Mouse (Mus musculus) forebrain, embryonic 11.5 days (tissue): ENCODE results near the gene Arfgap3. TPM values are rescaled to one million over a fixed set of nuclear protein-coding genes. Genes with fewer than 3 reads are reported as not detected.

Source experiments
- ATAC-seq: fragments of 200-750 bp; cut with Nextera tagmentation; replicated peaks from 2 replicates; pipeline ENCODE4 v1.8.0; 2017; ENCODE audit warnings: moderate TSS enrichment; ENCODE audit not compliant: low FRiP score
- DNase-seq: peaks from one replicate; pipeline ENCODE4 v3.0.0-alpha.2; 2017; ENCODE audit warnings: low spot score
- H3K27ac ChIP-seq: fragments of 300-500 bp; sonication (generic); 2 replicates; pipeline ENCODE4 v1.5.1; 2014; ENCODE audit warnings: low read depth, low read length
- H3K27me3 ChIP-seq: fragments of 300-500 bp; sonication (generic); 2 replicates; pipeline ENCODE4 v1.6.1; 2014; ENCODE audit warnings: mild to moderate bottlenecking, low read length, mixed read lengths; ENCODE audit not compliant: control insufficient read depth, insufficient read depth
- H3K36me3 ChIP-seq: fragments of 300-500 bp; sonication (generic); 2 replicates; pipeline ENCODE4 v1.6.1; 2014; ENCODE audit warnings: mild to moderate bottlenecking, low read length, moderate library complexity, mixed read lengths; ENCODE audit not compliant: control insufficient read depth, insufficient read depth
- H3K4me1 ChIP-seq: fragments of 300-500 bp; sonication (generic); replicated peaks from 2 replicates; pipeline ENCODE4 v1.6.1; 2014; ENCODE audit warnings: low read length, mixed read lengths; ENCODE audit not compliant: control insufficient read depth, insufficient read depth
- H3K4me2 ChIP-seq: fragments of 300-500 bp; sonication (generic); 2 replicates; pipeline ENCODE4 v1.6.1; 2014; ENCODE audit warnings: low read depth, mild to moderate bottlenecking, low read length, moderate library complexity, mixed read lengths; ENCODE audit not compliant: severe bottlenecking
- H3K4me3 ChIP-seq: fragments of 300-500 bp; sonication (generic); 2 replicates; pipeline ENCODE4 v1.5.1; 2014; ENCODE audit warnings: low read depth, low read length
- H3K9ac ChIP-seq: fragments of 300-500 bp; sonication (generic); 2 replicates; pipeline ENCODE4 v1.6.1; 2014; ENCODE audit warnings: low read length
- H3K9me3 ChIP-seq: fragments of 300-500 bp; sonication (generic); 2 replicates; pipeline ENCODE4 v1.6.1; 2016; ENCODE audit warnings: low read length, mixed read lengths; ENCODE audit not compliant: control insufficient read depth
- WGBS: fragments of 180-500 bp; shearing (Covaris S2); extraction: QIAGEN DNeasy Blood & Tissue Kit; methylation state at CpG from one replicate; pipeline ENCODE4 v1.1.7; 2014; 5-methylcytosine and 5-hydroxymethylcytosine counted together
- polyA plus RNA-seq: library from polyadenylated mRNA; unstranded; fragments of >200 nt; fragmentation: Nextera tagmentation; extraction: Ambion mirVana; gene quantifications from 2 replicates; pipeline ENCODE4 v1.2.1, GENCODE M21; 2014

Arfgap3 gene
- polyA plus RNA-seq: 31.3 and 35.0 TPM in 2 replicates

DNA sequence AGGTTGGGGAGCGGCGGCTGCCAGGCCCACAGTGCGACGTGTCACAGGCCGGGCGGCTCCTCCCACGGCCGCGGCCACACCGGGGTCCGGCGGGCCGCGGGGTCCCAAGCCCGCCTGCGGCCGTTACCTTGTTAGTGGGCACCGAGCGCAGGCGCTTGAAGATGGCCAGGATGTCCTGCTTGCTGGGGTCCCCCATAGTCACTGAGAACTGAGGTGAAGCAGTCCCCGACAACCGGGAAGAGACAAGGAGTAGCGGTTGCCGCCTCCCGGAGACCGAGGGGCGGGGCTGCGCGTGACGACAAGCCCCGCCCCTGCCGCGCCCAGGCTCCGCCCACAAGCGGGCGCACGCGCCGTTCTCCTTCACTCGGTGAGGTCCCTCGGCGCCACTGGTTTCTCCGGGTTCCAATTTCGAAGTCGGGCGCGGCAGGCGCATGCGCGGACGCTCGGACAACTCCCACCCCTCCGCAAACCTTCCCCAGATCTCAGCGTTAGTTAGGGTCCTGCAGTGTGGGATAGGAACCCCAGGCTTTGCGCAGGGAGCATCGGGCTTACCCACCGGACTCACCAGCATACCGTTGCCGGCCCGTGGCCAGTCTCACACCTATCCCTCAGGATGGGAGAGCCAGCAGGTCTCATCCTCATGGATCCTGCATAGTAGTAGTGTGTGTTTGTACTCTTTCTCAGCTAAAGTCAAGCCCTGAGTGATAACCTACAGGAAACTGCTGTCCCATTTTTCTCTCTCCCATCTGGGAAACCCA, at the start of gene Arfgap3:
Gene Arfgap3 (minus strand): TSS at position 294 of the 758 bp plus-strand sequence.
- peak; percentile 92 for ATAC-seq
- Histone ChIP-seq H3K4me1 (no peaks in the 10 kb centered on the region), H3K27me3 (no peaks in the 10 kb centered on the region), H3K27ac (no peak within 1 kb of the TSS), H3K4me3 (peak within 1 kb of the TSS; percentile 77), H3K9me3 (no peaks in the 10 kb centered on the region), H3K9ac (peak within 1 kb of the TSS; percentile 73), H3K4me2 (peak within 1 kb of the TSS; percentile 85), H3K36me3 (no peaks in the 10 kb centered on the region)
- peak; percentile 99 for DNase-seq
- WGBS: under 1% methylated on average over 60 of the region's 60 CpGs

DNA sequence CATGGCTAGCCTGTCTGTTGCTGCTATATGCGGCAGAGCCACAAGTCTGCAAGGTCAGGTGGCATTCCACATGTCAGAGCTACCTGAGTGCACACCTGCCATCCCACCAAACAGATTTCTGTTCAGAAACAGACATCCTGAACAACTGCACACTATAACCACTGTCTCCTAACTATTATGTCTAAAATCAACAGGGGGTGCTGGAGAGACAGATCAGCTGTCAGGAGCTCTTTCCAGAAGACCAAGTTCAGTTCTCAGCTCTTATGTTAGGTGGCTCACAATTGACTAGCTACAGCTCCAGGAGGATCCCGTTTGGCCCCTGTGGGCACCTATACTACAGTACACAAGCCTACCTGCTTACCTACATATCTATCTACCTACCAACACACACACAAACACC, 42.7 kb upstream of the Arfgap3 start:
- DNase-seq (no peak), ATAC-seq (no peak)
- WGBS: 89% methylated on average over 2 of the region's 2 CpGs
- Histone ChIP-seq H3K9ac (no peak overlapping the region), H3K4me2 (no peak overlapping the region), H3K9me3 (no peaks in the 10 kb centered on the region), H3K27ac (no peak overlapping the region), H3K27me3 (no peaks in the 10 kb centered on the region), H3K4me1 (no peaks in the 10 kb centered on the region), H3K36me3 (no peaks in the 10 kb centered on the region), H3K4me3 (no peak overlapping the region)

GRCm38 (mm10) chr15:83387911-83388310, 37.9 kb upstream of the Arfgap3 start:
- H3K9me3 ChIP-seq: no peaks in the 10 kb centered on the region
- no peak for DNase-seq
- H3K4me2 ChIP-seq: no peak overlapping the region
- H3K4me3 ChIP-seq: no peak overlapping the region
- H3K9ac ChIP-seq: no peak overlapping the region
- ATAC-seq: no peak
- H3K27ac ChIP-seq: no peak overlapping the region
- no peaks in the 10 kb centered on the region for H3K36me3 ChIP-seq
- no peaks in the 10 kb centered on the region for H3K4me1 ChIP-seq
- 81% methylated on average over 2 of the region's 2 CpGs for WGBS
- no peaks in the 10 kb centered on the region for H3K27me3 ChIP-seq

- no peak for ATAC-seq
- no peaks in the 10 kb centered on the region for H3K4me1 ChIP-seq
- no peak overlapping the region for H3K4me2 ChIP-seq
- WGBS: 92% methylated on average over 2 of the region's 2 CpGs
- H3K9ac ChIP-seq: no peak overlapping the region
- no peak overlapping the region for H3K4me3 ChIP-seq
- no peaks in the 10 kb centered on the region for H3K36me3 ChIP-seq
- no peaks in the 10 kb centered on the region for H3K9me3 ChIP-seq
- no peak overlapping the region for H3K27ac ChIP-seq
- DNase-seq: no peak
- H3K27me3 ChIP-seq: no peaks in the 10 kb centered on the region
Observed at GRCm38 (mm10) chr15:83383633-83384032, 33.6 kb upstream of the Arfgap3 start.

DNA sequence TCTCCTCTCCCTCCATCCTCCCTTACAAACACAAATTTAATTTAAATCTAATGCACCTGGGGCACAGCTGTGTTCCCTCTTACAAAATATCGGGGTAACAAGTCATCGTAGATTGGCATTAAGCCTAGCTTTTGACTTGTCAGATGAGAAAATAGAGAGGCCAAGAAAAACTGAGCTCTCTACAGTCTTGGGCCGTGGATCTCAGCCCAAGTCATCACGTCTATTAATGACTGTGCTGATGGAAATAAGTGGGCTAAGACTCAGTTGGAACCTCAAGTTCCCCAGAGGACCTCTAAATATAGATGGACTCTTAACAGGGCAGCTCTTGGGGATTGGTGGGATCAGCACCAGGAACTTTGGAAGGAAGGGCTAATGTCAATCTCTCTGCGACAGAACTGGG, 33.1 kb upstream of the Arfgap3 start:
- H3K36me3 ChIP-seq: peaks cover 3% of the 10 kb centered on the region; the same call in 1 of the 2 replicates
- H3K27ac ChIP-seq: no peak overlapping the region
- H3K4me3 ChIP-seq: no peak overlapping the region
- no peak overlapping the region for H3K9ac ChIP-seq
- 95% methylated on average over 5 of the region's 5 CpGs for WGBS
- no peaks in the 10 kb centered on the region for H3K27me3 ChIP-seq
- no peaks in the 10 kb centered on the region for H3K4me1 ChIP-seq
- no peaks in the 10 kb centered on the region for H3K9me3 ChIP-seq
- ATAC-seq (no peak), DNase-seq (no peak)
- H3K4me2 ChIP-seq: no peak overlapping the region

DNA sequence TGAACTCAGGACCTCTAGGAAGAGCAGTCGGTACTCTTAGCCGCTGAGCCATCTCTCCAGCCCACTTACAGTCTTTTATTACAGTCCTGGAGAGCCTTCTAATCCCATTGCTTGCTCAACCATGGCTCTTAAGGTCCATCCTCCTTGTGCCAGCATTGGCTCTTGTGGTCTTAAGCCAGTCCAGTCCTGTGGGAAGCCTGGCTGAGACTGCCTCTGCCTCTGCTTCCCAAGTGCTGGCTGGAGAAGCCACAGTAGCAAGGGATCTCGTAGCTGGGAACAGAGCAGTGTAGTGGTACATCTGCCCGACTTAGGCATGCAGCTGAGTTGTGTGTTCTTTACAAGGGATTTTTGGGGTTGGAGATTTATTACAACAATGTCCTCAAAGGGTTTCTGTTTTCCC, 32.4 kb upstream of the Arfgap3 start:
- Histone ChIP-seq H3K9ac (no peak overlapping the region), H3K4me3 (no peak overlapping the region), H3K36me3 (peaks cover 3% of the 10 kb centered on the region; the same call in 1 of the 2 replicates), H3K9me3 (no peaks in the 10 kb centered on the region), H3K27me3 (no peaks in the 10 kb centered on the region), H3K4me2 (no peak overlapping the region), H3K27ac (no peak overlapping the region), H3K4me1 (no peaks in the 10 kb centered on the region)
- no peak for DNase-seq
- ATAC-seq: no peak
- 90% methylated on average over 4 of the region's 4 CpGs for WGBS

GRCm38 (mm10) chr15:83377153-83377552, 27.1 kb upstream of the Arfgap3 start:
- Histone ChIP-seq H3K4me3 (no peak overlapping the region), H3K36me3 (peaks cover 5% of the 10 kb centered on the region), H3K4me1 (no peaks in the 10 kb centered on the region), H3K27me3 (no peaks in the 10 kb centered on the region), H3K9me3 (no peaks in the 10 kb centered on the region), H3K4me2 (no peak overlapping the region), H3K27ac (no peak overlapping the region), H3K9ac (no peak overlapping the region)
- ATAC-seq (no peak), DNase-seq (no peak)
- WGBS: 84% methylated on average over 4 of the region's 4 CpGs

- H3K9ac ChIP-seq: no peak overlapping the region
- H3K4me1 ChIP-seq: no peaks in the 10 kb centered on the region
- no peak overlapping the region for H3K4me3 ChIP-seq
- H3K36me3 ChIP-seq: peaks cover 5% of the 10 kb centered on the region
- DNase-seq (peak; percentile 63), ATAC-seq (no peak)
- H3K27me3 ChIP-seq: no peaks in the 10 kb centered on the region
- H3K27ac ChIP-seq: no peak overlapping the region
- no peak overlapping the region for H3K4me2 ChIP-seq
- WGBS: 71% methylated on average over 4 of the region's 4 CpGs
- H3K9me3 ChIP-seq: no peaks in the 10 kb centered on the region
Observed at GRCm38 (mm10) chr15:83375136-83375535, 25.1 kb upstream of the Arfgap3 start.

GRCm38 (mm10) chr15:83374076-83374475, 24.0 kb upstream of the Arfgap3 start:
- no peak overlapping the region for H3K4me2 ChIP-seq
- H3K9ac ChIP-seq: no peak overlapping the region
- H3K36me3 ChIP-seq: peaks cover 5% of the 10 kb centered on the region
- ATAC-seq (no peak), DNase-seq (no peak)
- H3K4me1 ChIP-seq: no peaks in the 10 kb centered on the region
- H3K9me3 ChIP-seq: no peaks in the 10 kb centered on the region
- no peak overlapping the region for H3K4me3 ChIP-seq
- H3K27ac ChIP-seq: no peak overlapping the region
- H3K27me3 ChIP-seq: no peaks in the 10 kb centered on the region
